Mouse (Mus musculus): ENCODE measurements around the gene Tvp23b. TPM values are rescaled to one million over a fixed set of nuclear protein-coding genes. Genes with fewer than 3 reads are reported as not detected.

Gene Tvp23b
- polyA plus RNA-seq, 1 experiment from 2014 or later = 29.1 TPM

GRCm38 (mm10) chr11:62931141-62931540 is 51.9 kb downstream of the Tvp23b start:
- no peaks in the 10 kb centered on the region for H3K36me3 ChIP-seq (replicated peaks; ENCODE audit: insufficient read depth, low read length)
- no peak overlapping the region for H3K9ac ChIP-seq (replicated peaks)
- no peaks in the 10 kb centered on the region for H3K9me3 ChIP-seq (ENCODE audit: low read length)
- no peak for ATAC-seq
- WGBS (ENCODE audit: insufficient replicate concordance) = 63% methylated on average over 5 of the region's 5 CpGs
- H3K4me1 ChIP-seq (ENCODE audit: insufficient read depth) = peaks cover 9% of the 10 kb centered on the region
- H3K4me2 ChIP-seq (ENCODE audit: low read depth, low read length) = no peak overlapping the region
- no peak for DNase-seq
- H3K27me3 ChIP-seq (ENCODE audit: insufficient read depth, low read length) = no peaks in the 10 kb centered on the region
- H3K27ac ChIP-seq (ENCODE audit: low read depth) = no peak overlapping the region
- no peak for TF ChIP-seq CTCF (IDR thresholded peaks at IDR 0.05; ENCODE audit: low read depth)
- no peak for TF ChIP-seq EP300 (IDR thresholded peaks at IDR 0.05; ENCODE audit: low read depth)
- H3K4me3 ChIP-seq (ENCODE audit: low read depth, low read length) = no peak overlapping the region

- Histone ChIP-seq H3K9me3 (ENCODE audit: low read length) (no peaks in the 10 kb centered on the region), H3K9ac (replicated peaks) (no peak overlapping the region), H3K27me3 (ENCODE audit: insufficient read depth, low read length) (no peaks in the 10 kb centered on the region), H3K4me2 (ENCODE audit: low read depth, low read length) (no peak overlapping the region), H3K4me1 (ENCODE audit: insufficient read depth) (peaks cover 9% of the 10 kb centered on the region), H3K27ac (ENCODE audit: low read depth) (no peak overlapping the region), H3K36me3 (replicated peaks; ENCODE audit: insufficient read depth, low read length) (no peaks in the 10 kb centered on the region), H3K4me3 (ENCODE audit: low read depth, low read length) (no peak overlapping the region)
- ATAC-seq (no peak), DNase-seq (no peak)
- WGBS (ENCODE audit: insufficient replicate concordance) = 84% methylated on average over 9 of the region's 9 CpGs
- TF ChIP-seq EP300 (IDR thresholded peaks at IDR 0.05; ENCODE audit: low read depth) (no peak), CTCF (IDR thresholded peaks at IDR 0.05; ENCODE audit: low read depth) (0 out of 2 replicates have a peak, but pooled peaks have one; percentile 12)
These were observed 53.8 kb downstream of the Tvp23b start for GRCm38 (mm10) chr11:62933099-62933498.

- Histone ChIP-seq H3K27me3 (ENCODE audit: insufficient read depth, low read length) (no peaks in the 10 kb centered on the region), H3K4me1 (ENCODE audit: insufficient read depth) (peaks cover 5% of the 10 kb centered on the region), H3K9me3 (ENCODE audit: low read length) (no peaks in the 10 kb centered on the region), H3K27ac (ENCODE audit: low read depth) (no peak overlapping the region), H3K4me2 (ENCODE audit: low read depth, low read length) (no peak overlapping the region), H3K9ac (replicated peaks) (no peak overlapping the region), H3K4me3 (ENCODE audit: low read depth, low read length) (no peak overlapping the region), H3K36me3 (replicated peaks; ENCODE audit: insufficient read depth, low read length) (no peaks in the 10 kb centered on the region)
- ATAC-seq = peak; percentile 93
- 56% methylated on average over 11 of the region's 11 CpGs for WGBS (ENCODE audit: insufficient replicate concordance)
- DNase-seq = peak; percentile 43
- TF ChIP-seq EP300 (IDR thresholded peaks at IDR 0.05; ENCODE audit: low read depth) (no peak), CTCF (IDR thresholded peaks at IDR 0.05; ENCODE audit: low read depth) (no peak)
These were observed 55.7 kb downstream of the Tvp23b start for GRCm38 (mm10) chr11:62934795-62935514.

DNA sequence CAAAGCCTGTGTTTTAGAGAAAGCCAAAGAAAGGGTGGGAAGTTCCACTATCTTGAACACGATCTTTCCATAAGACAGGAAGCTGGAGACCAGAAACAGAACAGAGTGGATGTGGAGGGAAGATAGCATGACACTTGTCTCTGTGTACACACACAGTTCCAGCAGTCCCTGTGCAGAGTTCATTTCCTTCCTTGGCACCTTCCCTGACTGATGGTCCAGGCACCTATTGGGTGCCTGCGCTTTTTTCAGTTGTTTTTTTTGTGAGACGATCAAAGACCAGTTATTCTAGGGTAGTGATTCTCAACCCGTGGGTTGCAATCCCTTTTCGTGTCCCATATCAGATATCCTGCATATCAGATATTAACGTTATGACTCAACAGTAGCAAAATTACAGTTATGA is 58.7 kb downstream of the Tvp23b start:
- no peaks in the 10 kb centered on the region for H3K27me3 ChIP-seq (ENCODE audit: insufficient read depth, low read length)
- TF ChIP-seq EP300 (IDR thresholded peaks at IDR 0.05; ENCODE audit: low read depth) (no peak), CTCF (IDR thresholded peaks at IDR 0.05; ENCODE audit: low read depth) (no peak)
- no peak overlapping the region for H3K9ac ChIP-seq (replicated peaks)
- H3K4me3 ChIP-seq (ENCODE audit: low read depth, low read length) = no peak overlapping the region
- WGBS (ENCODE audit: insufficient replicate concordance) = 43% methylated on average over 6 of the region's 6 CpGs
- H3K4me2 ChIP-seq (ENCODE audit: low read depth, low read length) = no peak overlapping the region
- H3K36me3 ChIP-seq (replicated peaks; ENCODE audit: insufficient read depth, low read length) = no peaks in the 10 kb centered on the region
- ATAC-seq (no peak), DNase-seq (no peak)
- no peaks in the 10 kb centered on the region for H3K9me3 ChIP-seq (ENCODE audit: low read length)
- no peak overlapping the region for H3K27ac ChIP-seq (ENCODE audit: low read depth)
- H3K4me1 ChIP-seq (ENCODE audit: insufficient read depth) = no peaks in the 10 kb centered on the region

GRCm38 (mm10) chr11:62938921-62939320 is 59.7 kb downstream of the Tvp23b start:
- no peak for DNase-seq
- TF ChIP-seq CTCF (IDR thresholded peaks at IDR 0.05; ENCODE audit: low read depth) (no peak), EP300 (IDR thresholded peaks at IDR 0.05; ENCODE audit: low read depth) (no peak)
- Histone ChIP-seq H3K4me3 (ENCODE audit: low read depth, low read length) (no peak overlapping the region), H3K4me1 (ENCODE audit: insufficient read depth) (no peaks in the 10 kb centered on the region), H3K9ac (replicated peaks) (no peak overlapping the region), H3K27me3 (ENCODE audit: insufficient read depth, low read length) (no peaks in the 10 kb centered on the region), H3K36me3 (replicated peaks; ENCODE audit: insufficient read depth, low read length) (no peaks in the 10 kb centered on the region), H3K27ac (ENCODE audit: low read depth) (no peak overlapping the region), H3K4me2 (ENCODE audit: low read depth, low read length) (no peak overlapping the region), H3K9me3 (ENCODE audit: low read length) (no peaks in the 10 kb centered on the region)
- 68% methylated on average over 5 of the region's 5 CpGs for WGBS (ENCODE audit: insufficient replicate concordance)
- no peak for ATAC-seq

DNA sequence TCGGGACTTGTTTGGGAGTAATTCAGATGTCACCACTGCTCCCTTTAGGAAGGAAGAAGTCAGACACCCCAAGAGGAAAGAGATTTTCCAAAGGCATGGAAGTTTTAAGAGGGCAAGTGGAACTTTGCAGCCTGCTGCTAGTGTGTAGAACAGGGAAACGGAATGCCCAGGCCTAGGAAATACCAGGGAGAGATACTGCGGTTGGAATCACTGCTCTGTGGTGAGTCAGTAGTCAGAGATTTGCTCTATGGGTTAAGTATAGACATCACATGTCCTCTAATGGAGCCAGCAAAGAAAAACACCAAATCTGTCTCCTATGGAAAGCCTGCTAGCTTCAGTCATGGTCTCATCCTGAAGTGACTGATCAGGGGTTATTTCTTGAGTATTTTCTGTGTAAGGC is 60.9 kb downstream of the Tvp23b start:
- no peaks in the 10 kb centered on the region for H3K9me3 ChIP-seq (ENCODE audit: low read length)
- no peaks in the 10 kb centered on the region for H3K36me3 ChIP-seq (replicated peaks; ENCODE audit: insufficient read depth, low read length)
- ATAC-seq = no peak
- no peak overlapping the region for H3K4me2 ChIP-seq (ENCODE audit: low read depth, low read length)
- 61% methylated on average over 3 of the region's 3 CpGs for whole genome bisulfite sequencing (ENCODE audit: insufficient replicate concordance)
- H3K9ac ChIP-seq (replicated peaks) = no peak overlapping the region
- no peaks in the 10 kb centered on the region for H3K4me1 ChIP-seq (ENCODE audit: insufficient read depth)
- no peak for DNase-seq
- no peak overlapping the region for H3K4me3 ChIP-seq (ENCODE audit: low read depth, low read length)
- TF ChIP-seq EP300 (IDR thresholded peaks at IDR 0.05; ENCODE audit: low read depth) = no peak
- no peak for TF ChIP-seq CTCF (IDR thresholded peaks at IDR 0.05; ENCODE audit: low read depth)
- H3K27ac ChIP-seq (ENCODE audit: low read depth) = no peak overlapping the region
- H3K27me3 ChIP-seq (ENCODE audit: insufficient read depth, low read length) = no peaks in the 10 kb centered on the region

Data from liver, postnatal 0 days (tissue).